Mouse (Mus musculus): Measurements from ENCODE around the gene Vegfa.

DNA sequence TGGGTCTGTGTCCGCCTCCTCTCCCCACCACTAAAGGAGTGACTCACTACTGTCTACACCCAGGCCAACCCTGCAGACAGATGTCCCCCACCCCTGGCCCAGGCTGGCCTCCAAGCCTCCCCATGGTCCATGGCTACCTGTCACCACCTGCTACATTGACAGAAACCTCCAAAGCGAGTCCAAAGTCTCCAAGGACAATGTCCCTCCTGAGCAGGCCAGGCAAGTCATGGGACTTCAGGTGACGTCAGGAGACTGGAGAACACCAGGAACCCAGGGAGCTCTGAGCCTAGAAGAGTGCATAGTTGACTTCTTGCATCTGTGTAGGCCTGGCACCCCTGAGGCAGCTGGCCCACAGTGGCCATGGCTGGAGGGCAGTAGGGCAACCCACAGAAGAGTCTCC lies 45.3 kb downstream of the Vegfa start:
- no peak for TF ChIP-seq POLR2A (IDR thresholded peaks at IDR 0.05; ENCODE audit: insufficient read length, low read depth)
- TF ChIP-seq MAX (IDR thresholded peaks at IDR 0.05; ENCODE audit: low read depth): no peak
- no peak for TF ChIP-seq TCF12 (IDR thresholded peaks at IDR 0.05; ENCODE audit: insufficient read depth, poor library complexity, severe bottlenecking)
- TF ChIP-seq E2F4 (IDR thresholded peaks at IDR 0.05; ENCODE audit: insufficient read depth): no peak

Data from myocyte (in vitro differentiated cells).